Mouse (Mus musculus): ENCODE measurements around the gene Zranb1.

GRCm38 (mm10) chr7:132892311-132892661 lies 38.7 kb upstream of the Zranb1 start:
- TF ChIP-seq POLR2A (IDR thresholded peaks at IDR 0.05; ENCODE audit: borderline replicate concordance, low read depth, low read length) = no peak
- no peak for TF ChIP-seq CTCF (IDR thresholded peaks at IDR 0.05; ENCODE audit: low read depth, low read length)
